Mouse (Mus musculus) heart, embryonic 16.5 days (tissue): ENCODE data around the gene Mapk7. TPM values are rescaled to one million over a fixed set of nuclear protein-coding genes. Genes with fewer than 3 reads are reported as not detected.
A peak's percentile ranks its signal among the peaks of the same experiment; 100 is the strongest.

ENCODE experiments used
- ATAC-seq: fragments of 200-750 bp; cut with Nextera tagmentation; replicated peaks from 2 replicates; pipeline ENCODE4 v1.8.0; 2017; ENCODE audit warnings: moderate number of reproducible peaks; ENCODE audit not compliant: insufficient read depth, low FRiP score; ENCODE audit errors: extremely low read depth
- H3K27ac ChIP-seq: fragments of 300-500 bp; sonication (generic); 2 replicates; pipeline ENCODE4 v1.5.1; 2014; ENCODE audit warnings: mild to moderate bottlenecking, low read length, control low read depth, moderate library complexity
- H3K27me3 ChIP-seq: fragments of 300-500 bp; sonication (generic); 2 replicates; pipeline ENCODE4 v1.6.1; 2014; ENCODE audit warnings: low read length, mixed read lengths; ENCODE audit not compliant: control insufficient read depth, insufficient read depth
- H3K36me3 ChIP-seq: fragments of 300-500 bp; sonication (generic); 2 replicates; pipeline ENCODE4 v1.6.1; 2014; ENCODE audit not compliant: control insufficient read depth, insufficient read depth
- H3K4me1 ChIP-seq: fragments of 300-500 bp; sonication (generic); 2 replicates; pipeline ENCODE4 v1.6.1; 2014; ENCODE audit warnings: low read length, mixed read lengths; ENCODE audit not compliant: control insufficient read depth, insufficient read depth
- H3K4me2 ChIP-seq: fragments of 300-500 bp; sonication (generic); 2 replicates; pipeline ENCODE4 v1.6.1; 2014; ENCODE audit warnings: low read depth, mild to moderate bottlenecking, control low read depth, low read length
- H3K4me3 ChIP-seq: fragments of 300-500 bp; sonication (generic); 2 replicates; pipeline ENCODE4 v1.5.1; 2014; ENCODE audit warnings: mild to moderate bottlenecking, control low read depth, low read length
- H3K9ac ChIP-seq: fragments of 300-500 bp; sonication (generic); 2 replicates; pipeline ENCODE4 v1.6.1; 2014; ENCODE audit warnings: low read length, control low read depth
- H3K9me3 ChIP-seq: fragments of 300-500 bp; sonication (generic); replicated peaks from 2 replicates; pipeline ENCODE4 v1.6.1; 2016; ENCODE audit warnings: low read length; ENCODE audit not compliant: control insufficient read depth
- WGBS: fragments of 180-500 bp; shearing (Covaris S2); extraction: QIAGEN DNeasy Blood & Tissue Kit; methylation state at CpG from one replicate; pipeline ENCODE4 v1.1.7; 2014; 5-methylcytosine and 5-hydroxymethylcytosine counted together
- polyA plus RNA-seq: library from polyadenylated mRNA; unstranded; fragments of >200 nt; fragmentation: Nextera tagmentation; extraction: Ambion mirVana; gene quantifications from 2 replicates; pipeline ENCODE4 v1.2.1, GENCODE M21; 2015

The Mapk7 gene
- polyA plus RNA-seq, 1 experiment from 2014 or later: 27.4 TPM

DNA sequence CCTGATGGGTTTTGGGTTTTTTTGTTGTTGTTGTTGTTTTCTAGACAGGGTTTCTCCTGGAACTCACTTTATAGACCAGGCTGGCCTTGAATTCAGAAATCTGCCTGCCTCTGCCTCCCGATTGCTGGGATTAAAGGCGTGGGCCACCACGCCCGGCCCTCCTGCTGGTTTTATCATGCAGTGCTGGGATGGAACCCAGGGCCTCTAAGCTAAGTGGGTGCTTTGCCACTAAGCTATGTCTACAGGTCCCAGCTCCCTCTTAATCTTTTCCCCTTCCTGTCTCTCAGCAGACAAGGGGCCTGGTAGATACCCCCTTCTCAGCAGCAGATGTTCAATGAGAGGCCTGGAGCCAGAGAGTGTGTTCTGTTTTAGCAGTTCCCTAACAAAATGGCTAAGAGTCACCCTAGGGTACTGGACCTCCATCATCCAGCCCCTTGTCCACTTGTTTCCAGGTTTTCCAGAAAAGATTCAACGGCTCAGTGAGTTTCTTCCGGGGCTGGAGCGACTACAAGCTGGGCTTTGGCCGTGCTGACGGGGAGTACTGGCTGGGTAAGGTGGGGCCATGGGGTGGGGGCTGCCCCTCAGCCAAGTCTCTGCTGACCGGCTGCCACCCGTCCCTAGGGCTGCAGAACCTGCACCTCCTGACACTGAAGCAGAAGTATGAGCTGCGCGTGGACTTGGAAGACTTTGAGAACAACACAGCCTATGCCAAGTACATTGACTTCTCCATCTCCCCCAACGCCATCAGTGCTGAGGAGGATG, 7.6 kb downstream of the Mapk7 start:
- no peaks in the 10 kb centered on the region for H3K27me3 ChIP-seq
- whole genome bisulfite sequencing: 78% methylated on average over 14 of the region's 14 CpGs
- peak overlapping the region; percentile 46 for H3K4me2 ChIP-seq
- H3K9ac ChIP-seq: peak overlapping the region; percentile 39; the same call in 1 of the 2 replicates
- peaks cover 10% of the 10 kb centered on the region for H3K4me1 ChIP-seq
- no peak for ATAC-seq
- peak overlapping the region; percentile 44 for H3K4me3 ChIP-seq
- H3K27ac ChIP-seq: peak overlapping the region; percentile 57
- peaks cover 21% of the 10 kb centered on the region for H3K36me3 ChIP-seq
- H3K9me3 ChIP-seq: no peaks in the 10 kb centered on the region

DNA sequence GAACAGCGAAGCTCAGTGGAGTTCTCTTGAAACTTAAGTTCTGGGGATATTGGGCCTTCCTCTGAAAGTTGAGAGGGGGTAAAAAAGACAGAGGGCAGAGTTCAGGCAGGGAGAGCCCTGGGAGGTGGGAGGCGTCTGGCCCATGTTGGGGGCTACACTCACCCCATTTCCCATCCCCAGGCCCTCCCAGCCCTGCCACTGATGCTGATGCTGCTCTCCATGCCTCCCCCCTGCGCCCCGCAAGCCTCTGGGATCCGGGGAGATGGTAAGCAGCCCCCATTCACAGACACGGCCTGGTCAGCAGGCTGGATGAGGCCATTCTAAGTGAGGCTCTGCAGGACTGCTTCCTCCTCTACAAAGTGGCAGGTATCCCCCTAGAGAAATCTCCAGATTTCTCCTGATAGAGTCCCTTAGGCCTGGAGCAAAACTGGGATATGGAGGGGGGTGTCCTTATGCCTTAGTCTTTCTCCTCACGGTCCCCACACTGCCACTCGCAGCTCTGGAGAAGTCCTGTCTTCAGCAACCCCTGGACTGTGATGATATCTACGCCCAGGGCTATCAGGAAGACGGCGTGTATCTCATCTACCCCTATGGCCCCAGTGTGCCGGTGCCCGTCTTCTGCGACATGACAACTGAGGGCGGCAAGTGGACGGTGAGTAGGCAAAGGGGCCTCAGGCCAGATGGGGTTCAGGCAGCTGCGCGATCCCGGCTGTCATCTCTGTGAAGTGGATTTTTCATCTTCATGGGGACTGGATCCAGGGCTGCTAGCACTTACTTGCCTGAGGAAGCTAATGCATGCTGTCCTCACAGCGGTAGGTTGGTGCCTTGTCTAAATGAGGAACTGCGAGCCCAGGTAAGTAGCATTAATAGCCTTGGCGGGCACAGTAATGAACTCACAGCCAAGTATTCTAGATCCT, 8.4 kb downstream of the Mapk7 start:
- WGBS: 55% methylated on average over 22 of the region's 22 CpGs
- peaks cover 13% of the 10 kb centered on the region for H3K36me3 ChIP-seq
- H3K9me3 ChIP-seq: no peaks in the 10 kb centered on the region
- H3K4me1 ChIP-seq: peaks cover 10% of the 10 kb centered on the region
- peak overlapping the region; percentile 57 for H3K27ac ChIP-seq
- no peaks in the 10 kb centered on the region for H3K27me3 ChIP-seq
- peak overlapping the region; percentile 44 for H3K4me3 ChIP-seq
- ATAC-seq: no peak
- peak overlapping the region; percentile 63 for H3K9ac ChIP-seq
- H3K4me2 ChIP-seq: peak overlapping the region; percentile 46

DNA sequence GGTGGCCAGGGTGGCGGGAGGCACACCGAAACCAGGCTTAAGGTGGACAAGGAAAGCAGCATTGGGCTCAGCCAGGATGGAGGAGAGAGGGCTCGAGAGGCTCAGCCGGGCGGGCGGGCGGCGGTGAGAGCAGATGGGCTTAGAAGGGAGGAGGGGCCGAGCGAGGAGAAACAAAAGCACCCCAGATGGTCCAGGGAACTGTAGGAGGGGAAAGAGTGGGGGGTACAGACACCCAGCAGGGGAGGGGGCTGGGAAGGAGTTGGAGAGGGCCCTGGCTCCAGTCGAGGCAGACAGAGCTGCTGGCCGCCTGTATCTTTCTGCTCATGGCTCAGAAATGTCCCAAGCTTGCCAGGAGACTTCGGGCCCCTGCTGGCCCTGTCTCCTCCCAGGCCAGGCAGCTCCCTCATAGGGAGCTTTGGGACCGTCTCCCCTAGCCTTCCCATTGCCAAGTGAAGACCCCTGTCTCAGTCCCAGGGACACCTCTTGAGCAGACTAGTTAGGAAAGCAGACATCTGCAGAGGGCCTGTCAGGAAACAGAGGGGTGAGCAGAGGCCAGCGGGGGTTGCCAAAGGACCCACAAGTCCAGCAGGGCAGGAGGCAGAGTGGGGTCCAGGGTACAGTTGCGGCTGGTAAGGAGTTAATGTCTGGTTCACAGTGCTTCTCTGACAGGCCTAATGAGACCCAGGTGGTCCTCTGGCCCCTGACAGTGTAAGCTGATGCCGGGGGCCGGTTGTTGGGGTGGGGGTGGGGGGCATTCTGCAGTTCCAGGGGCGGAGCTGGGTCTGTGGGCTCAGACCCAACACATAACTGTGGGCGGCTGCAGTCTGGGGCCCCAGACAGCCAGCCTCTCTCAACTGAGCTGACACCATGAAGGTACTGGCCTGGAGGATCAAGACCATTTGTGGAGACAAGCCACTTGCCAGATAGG, 9.3 kb downstream of the Mapk7 start, which contains the start of gene Mfap4:
TSS of gene Mfap4 (plus strand) at position 819 of the 928 bp plus-strand sequence.
- H3K4me3 ChIP-seq: peak within 1 kb of the TSS; percentile 44
- peaks cover 6% of the 10 kb centered on the region; the same call in 1 of the 2 replicates for H3K36me3 ChIP-seq
- no peaks in the 10 kb centered on the region for H3K9me3 ChIP-seq
- peak within 1 kb of the TSS; percentile 46 for H3K4me2 ChIP-seq
- no peaks in the 10 kb centered on the region for H3K27me3 ChIP-seq
- peak within 1 kb of the TSS; percentile 63 for H3K9ac ChIP-seq
- WGBS: 23% methylated on average over 20 of the region's 20 CpGs
- ATAC-seq: peak; percentile 67
- H3K27ac ChIP-seq: peak within 1 kb of the TSS; percentile 80
- peaks cover 10% of the 10 kb centered on the region for H3K4me1 ChIP-seq

GRCm38 (mm10) chr11:61484256-61484612, 10.0 kb downstream of the Mapk7 start:
- peak overlapping the region; percentile 80 for H3K27ac ChIP-seq
- 29% methylated on average over 10 of the region's 10 CpGs for WGBS
- no peak for ATAC-seq
- H3K4me3 ChIP-seq: no peak overlapping the region
- peak overlapping the region; percentile 45; the same call in 1 of the 2 replicates for H3K9ac ChIP-seq
- peaks cover 10% of the 10 kb centered on the region for H3K4me1 ChIP-seq
- peak overlapping the region; percentile 36 for H3K4me2 ChIP-seq
- peaks cover under 1% of the 10 kb centered on the region; the same call in 1 of the 2 replicates for H3K36me3 ChIP-seq
- no peaks in the 10 kb centered on the region for H3K27me3 ChIP-seq
- H3K9me3 ChIP-seq: no peaks in the 10 kb centered on the region

GRCm38 (mm10) chr11:61483226-61483845, 10.9 kb downstream of the Mapk7 start:
- H3K27me3 ChIP-seq: no peaks in the 10 kb centered on the region
- H3K4me1 ChIP-seq: peaks cover 10% of the 10 kb centered on the region
- H3K4me2 ChIP-seq: no peak overlapping the region
- ATAC-seq: no peak
- no peak overlapping the region for H3K4me3 ChIP-seq
- H3K27ac ChIP-seq: no peak overlapping the region
- H3K36me3 ChIP-seq: no peaks in the 10 kb centered on the region
- no peaks in the 10 kb centered on the region for H3K9me3 ChIP-seq
- H3K9ac ChIP-seq: no peak overlapping the region
- WGBS: 85% methylated on average over 13 of the region's 13 CpGs

DNA sequence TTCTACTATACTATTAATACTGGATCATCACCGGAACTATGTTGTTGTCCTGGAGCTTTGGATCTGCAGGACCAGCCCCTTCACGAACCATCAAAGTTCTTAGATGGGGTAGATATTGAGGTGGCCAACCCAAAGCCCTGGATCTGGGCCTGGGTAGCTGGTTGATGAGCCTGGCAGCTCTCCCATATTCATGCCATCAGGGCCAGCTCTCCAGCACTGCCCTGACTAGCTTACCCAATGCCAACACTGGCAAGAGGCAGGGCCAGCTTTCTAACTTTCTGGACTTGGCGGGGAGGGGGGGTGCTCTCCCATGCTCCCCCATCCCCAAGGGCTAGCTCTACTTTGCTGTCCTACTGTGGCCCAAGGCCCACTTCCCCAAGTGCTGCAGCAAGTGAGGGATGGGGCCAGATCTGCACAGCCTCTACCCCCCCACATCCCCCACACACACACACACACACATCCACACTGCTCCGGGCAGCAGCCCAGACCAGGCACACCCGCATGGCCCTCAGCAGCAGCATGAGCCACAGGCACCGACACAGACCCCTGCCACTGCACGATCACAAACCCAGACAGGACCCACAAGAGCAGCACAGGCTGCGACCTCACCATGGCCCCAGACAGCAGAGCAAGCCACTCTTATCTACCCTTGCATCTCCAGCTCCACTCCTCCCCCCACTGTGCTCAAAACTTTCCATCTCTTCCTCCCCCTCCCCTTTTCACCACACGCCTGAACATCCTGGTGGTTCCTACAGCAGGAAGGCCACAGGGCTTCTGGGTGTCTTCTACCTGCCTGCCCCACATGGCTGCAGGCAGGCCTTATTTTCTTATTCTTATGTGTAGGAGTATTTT, 12.7 kb downstream of the Mapk7 start:
- 61% methylated on average over 9 of the region's 9 CpGs for WGBS
- Histone ChIP-seq H3K4me1 (no peaks in the 10 kb centered on the region; the same call in 1 of the 2 replicates), H3K4me3 (no peak overlapping the region), H3K4me2 (no peak overlapping the region), H3K36me3 (no peaks in the 10 kb centered on the region), H3K9ac (no peak overlapping the region), H3K9me3 (no peaks in the 10 kb centered on the region), H3K27me3 (no peaks in the 10 kb centered on the region), H3K27ac (no peak overlapping the region)
- no peak for ATAC-seq

DNA sequence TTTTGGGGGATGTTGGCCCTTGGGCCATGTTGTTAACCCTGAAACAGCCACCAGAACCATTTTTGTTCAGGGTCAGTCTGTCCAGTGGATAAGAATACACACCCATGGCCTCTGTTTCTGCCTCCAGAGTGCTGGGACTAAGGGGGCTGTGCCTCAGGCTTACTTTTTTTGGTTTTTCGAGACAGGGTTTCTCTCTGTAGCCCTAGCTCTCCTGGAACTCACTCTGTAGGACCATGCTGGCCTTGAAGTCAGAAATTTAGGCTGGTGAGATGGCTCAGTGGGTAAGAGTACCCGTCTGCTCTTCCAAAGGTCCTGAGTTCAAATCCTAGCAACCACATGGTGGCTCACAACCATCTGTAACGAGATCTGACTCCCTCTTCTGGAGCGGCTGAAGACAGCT, 15.4 kb downstream of the Mapk7 start:
- ATAC-seq: no peak

More for the DNA sequence above, 15.4 kb downstream of the Mapk7 start:
- Histone ChIP-seq H3K4me3 (no peak overlapping the region), H3K4me1 (no peaks in the 10 kb centered on the region), H3K27me3 (no peaks in the 10 kb centered on the region), H3K9ac (no peak overlapping the region), H3K9me3 (no peaks in the 10 kb centered on the region), H3K36me3 (no peaks in the 10 kb centered on the region), H3K4me2 (no peak overlapping the region), H3K27ac (no peak overlapping the region)
- 86% methylated on average over 4 of the region's 4 CpGs for WGBS
